Mouse (Mus musculus) limb, embryonic 10.5 days (tissue): Measurements from ENCODE around the gene Prrc2b. TPM values are rescaled to one million over a fixed set of nuclear protein-coding genes. Genes with fewer than 3 reads are reported as not detected.

Experiments used
- DNase-seq: peaks from one replicate; pipeline ENCODE4 v3.0.0-alpha.2; 2017; ENCODE audit warnings: low spot score
- H3K27ac ChIP-seq: fragments of 300-500 bp; sonication (generic); 2 replicates; pipeline ENCODE4 v1.5.1; 2016; ENCODE audit warnings: mild to moderate bottlenecking
- H3K27me3 ChIP-seq: fragments of 300-500 bp; sonication (generic); 2 replicates; pipeline ENCODE4 v1.6.1; 2016; ENCODE audit warnings: low read depth, mild to moderate bottlenecking; ENCODE audit not compliant: poor library complexity, severe bottlenecking
- H3K36me3 ChIP-seq: fragments of 300-500 bp; sonication (generic); 2 replicates; pipeline ENCODE4 v1.6.1; 2016; ENCODE audit warnings: mild to moderate bottlenecking, moderate library complexity
- H3K4me1 ChIP-seq: fragments of 300-500 bp; sonication (generic); 2 replicates; pipeline ENCODE4 v1.6.1; 2016
- H3K4me3 ChIP-seq: fragments of 300-500 bp; sonication (generic); 2 replicates; pipeline ENCODE4 v1.5.1; 2016; ENCODE audit warnings: mild to moderate bottlenecking, moderate library complexity
- H3K9me3 ChIP-seq: fragments of 300-500 bp; sonication (generic); replicated peaks from 2 replicates; pipeline ENCODE4 v1.6.1; 2016; ENCODE audit warnings: mild to moderate bottlenecking
- WGBS: fragments of 180-500 bp; shearing (Covaris S2); methylation state at CpG from one replicate; pipeline ENCODE4 v1.1.7; 2016; 5-methylcytosine and 5-hydroxymethylcytosine counted together
- polyA plus RNA-seq: library from polyadenylated mRNA; unstranded; fragments of >200 nt; fragmentation: Nextera tagmentation; extraction: Ambion mirVana; gene quantifications from 2 replicates; pipeline ENCODE4 v1.2.1, GENCODE M21; 2016

Gene Prrc2b
- polyA plus RNA-seq, 1 experiment from 2014 or later = 80.3 TPM

GRCm38 (mm10) chr2:32156645-32157044 is 5.8 kb downstream of the Prrc2b start:
- H3K4me1 ChIP-seq = peaks cover 76% of the 10 kb centered on the region

GRCm38 (mm10) chr2:32157328-32157727 is 6.4 kb downstream of the Prrc2b start:
- peak overlapping the region; percentile 59; the same call in 1 of the 2 replicates for H3K27ac ChIP-seq
- WGBS = 41% methylated on average over 4 of the region's 4 CpGs
- H3K36me3 ChIP-seq = peaks cover 34% of the 10 kb centered on the region
- no peaks in the 10 kb centered on the region for H3K9me3 ChIP-seq
- DNase-seq = no peak
- H3K4me1 ChIP-seq = peaks cover 71% of the 10 kb centered on the region
- no peak overlapping the region for H3K4me3 ChIP-seq
- no peaks in the 10 kb centered on the region for H3K27me3 ChIP-seq

More at GRCm38 (mm10) chr2:32156645-32157044, 5.8 kb downstream of the Prrc2b start:
- H3K27ac ChIP-seq = peak overlapping the region; percentile 59; the same call in 1 of the 2 replicates
- H3K36me3 ChIP-seq = peaks cover 27% of the 10 kb centered on the region
- H3K27me3 ChIP-seq = no peaks in the 10 kb centered on the region
- 68% methylated on average over 10 of the region's 10 CpGs for WGBS
- no peaks in the 10 kb centered on the region for H3K9me3 ChIP-seq
- H3K4me3 ChIP-seq = no peak overlapping the region
- no peak for DNase-seq

GRCm38 (mm10) chr2:32158616-32159239 is 7.8 kb downstream of the Prrc2b start:
- Histone ChIP-seq H3K36me3 (peaks cover 43% of the 10 kb centered on the region), H3K27me3 (no peaks in the 10 kb centered on the region), H3K27ac (no peak overlapping the region), H3K9me3 (no peaks in the 10 kb centered on the region), H3K4me1 (peaks cover 61% of the 10 kb centered on the region), H3K4me3 (no peak overlapping the region)
- WGBS = 74% methylated on average over 12 of the region's 12 CpGs
- DNase-seq = no peak

- no peak overlapping the region for H3K4me3 ChIP-seq
- 89% methylated on average over 3 of the region's 3 CpGs for WGBS
These were observed 9.6 kb downstream of the Prrc2b start for GRCm38 (mm10) chr2:32160525-32160924.

GRCm38 (mm10) chr2:32160967-32161366 is 10.1 kb downstream of the Prrc2b start:
- no peak for DNase-seq
- no peaks in the 10 kb centered on the region for H3K9me3 ChIP-seq
- WGBS = 84% methylated on average over 5 of the region's 5 CpGs
- H3K27ac ChIP-seq = no peak overlapping the region
- H3K4me3 ChIP-seq = no peak overlapping the region
- peaks cover 45% of the 10 kb centered on the region for H3K36me3 ChIP-seq
- peaks cover 58% of the 10 kb centered on the region for H3K4me1 ChIP-seq
- H3K27me3 ChIP-seq = no peaks in the 10 kb centered on the region

More at GRCm38 (mm10) chr2:32160525-32160924, 9.6 kb downstream of the Prrc2b start:
- Histone ChIP-seq H3K27me3 (no peaks in the 10 kb centered on the region), H3K4me1 (peaks cover 61% of the 10 kb centered on the region), H3K9me3 (no peaks in the 10 kb centered on the region), H3K27ac (no peak overlapping the region), H3K36me3 (peaks cover 45% of the 10 kb centered on the region)
- no peak for DNase-seq

GRCm38 (mm10) chr2:32162102-32162501 is 11.2 kb downstream of the Prrc2b start:
- Histone ChIP-seq H3K27ac (no peak overlapping the region), H3K36me3 (peaks cover 42% of the 10 kb centered on the region), H3K4me3 (no peak overlapping the region), H3K9me3 (no peaks in the 10 kb centered on the region), H3K4me1 (peaks cover 58% of the 10 kb centered on the region), H3K27me3 (no peaks in the 10 kb centered on the region)
- 94% methylated on average over 8 of the region's 8 CpGs for WGBS
- no peak for DNase-seq

GRCm38 (mm10) chr2:32162646-32163045 is 11.8 kb downstream of the Prrc2b start:
- H3K9me3 ChIP-seq = no peaks in the 10 kb centered on the region
- no peak overlapping the region for H3K27ac ChIP-seq
- DNase-seq = no peak
- WGBS = 78% methylated on average over 4 of the region's 4 CpGs
- no peak overlapping the region for H3K4me3 ChIP-seq
- H3K4me1 ChIP-seq = peaks cover 58% of the 10 kb centered on the region
- peaks cover 42% of the 10 kb centered on the region for H3K36me3 ChIP-seq
- H3K27me3 ChIP-seq = no peaks in the 10 kb centered on the region

- H3K36me3 ChIP-seq = peaks cover 42% of the 10 kb centered on the region
- H3K27ac ChIP-seq = no peak overlapping the region
- H3K4me1 ChIP-seq = peaks cover 59% of the 10 kb centered on the region
- DNase-seq = no peak
- H3K4me3 ChIP-seq = no peak overlapping the region
- no peaks in the 10 kb centered on the region for H3K27me3 ChIP-seq
- WGBS = 87% methylated on average over 3 of the region's 3 CpGs
- no peaks in the 10 kb centered on the region for H3K9me3 ChIP-seq
These were observed 12.2 kb downstream of the Prrc2b start for GRCm38 (mm10) chr2:32163057-32163456.

- Histone ChIP-seq H3K36me3 (peaks cover 47% of the 10 kb centered on the region), H3K4me3 (no peak overlapping the region), H3K9me3 (no peaks in the 10 kb centered on the region), H3K4me1 (peaks cover 64% of the 10 kb centered on the region), H3K27me3 (no peaks in the 10 kb centered on the region), H3K27ac (no peak overlapping the region)
- DNase-seq = no peak
- WGBS = 80% methylated on average over 12 of the region's 12 CpGs
These were observed 13.6 kb downstream of the Prrc2b start for GRCm38 (mm10) chr2:32164503-32164902.

- peaks cover 68% of the 10 kb centered on the region for H3K4me1 ChIP-seq
- H3K27ac ChIP-seq = no peak overlapping the region
- peaks cover 47% of the 10 kb centered on the region for H3K36me3 ChIP-seq
- 80% methylated on average over 11 of the region's 11 CpGs for WGBS
- H3K27me3 ChIP-seq = no peaks in the 10 kb centered on the region
- DNase-seq = no peak
- H3K4me3 ChIP-seq = no peak overlapping the region
- H3K9me3 ChIP-seq = no peaks in the 10 kb centered on the region
These were observed 14.3 kb downstream of the Prrc2b start for GRCm38 (mm10) chr2:32165040-32165800.

GRCm38 (mm10) chr2:32166581-32166980 is 15.7 kb downstream of the Prrc2b start:
- peaks cover 71% of the 10 kb centered on the region for H3K4me1 ChIP-seq
- DNase-seq = peak; percentile 56
- H3K36me3 ChIP-seq = peaks cover 39% of the 10 kb centered on the region
- no peaks in the 10 kb centered on the region for H3K9me3 ChIP-seq
- peak overlapping the region; percentile 36 for H3K4me3 ChIP-seq
- no peak overlapping the region; the same call in 1 of the 2 replicates for H3K27ac ChIP-seq
- WGBS = 12% methylated on average over 10 of the region's 10 CpGs
- no peaks in the 10 kb centered on the region for H3K27me3 ChIP-seq

GRCm38 (mm10) chr2:32167034-32167770 is 16.3 kb downstream of the Prrc2b start:
- no peaks in the 10 kb centered on the region for H3K27me3 ChIP-seq
- H3K4me1 ChIP-seq = peaks cover 77% of the 10 kb centered on the region
- peak overlapping the region; percentile 36 for H3K4me3 ChIP-seq
- peak overlapping the region; percentile 74 for H3K27ac ChIP-seq
- 21% methylated on average over 16 of the region's 16 CpGs for WGBS
- no peaks in the 10 kb centered on the region for H3K9me3 ChIP-seq
- H3K36me3 ChIP-seq = peaks cover 37% of the 10 kb centered on the region
- no peak for DNase-seq

GRCm38 (mm10) chr2:32167819-32168218 is 16.9 kb downstream of the Prrc2b start:
- Histone ChIP-seq H3K4me1 (peaks cover 77% of the 10 kb centered on the region), H3K9me3 (no peaks in the 10 kb centered on the region), H3K4me3 (peak overlapping the region; percentile 36), H3K27ac (peak overlapping the region; percentile 74), H3K36me3 (peaks cover 31% of the 10 kb centered on the region), H3K27me3 (no peaks in the 10 kb centered on the region)
- DNase-seq = peak; percentile 72
- WGBS = 10% methylated on average over 7 of the region's 7 CpGs
